Mouse (Mus musculus): ENCODE data around the gene Olfr1367. TPM values are rescaled to one million over a fixed set of nuclear protein-coding genes. Genes with fewer than 3 reads are reported as not detected.

Olfr1367 gene
- polyA plus RNA-seq (2012; rRNA removed) = not detected in 2 replicates

DNA sequence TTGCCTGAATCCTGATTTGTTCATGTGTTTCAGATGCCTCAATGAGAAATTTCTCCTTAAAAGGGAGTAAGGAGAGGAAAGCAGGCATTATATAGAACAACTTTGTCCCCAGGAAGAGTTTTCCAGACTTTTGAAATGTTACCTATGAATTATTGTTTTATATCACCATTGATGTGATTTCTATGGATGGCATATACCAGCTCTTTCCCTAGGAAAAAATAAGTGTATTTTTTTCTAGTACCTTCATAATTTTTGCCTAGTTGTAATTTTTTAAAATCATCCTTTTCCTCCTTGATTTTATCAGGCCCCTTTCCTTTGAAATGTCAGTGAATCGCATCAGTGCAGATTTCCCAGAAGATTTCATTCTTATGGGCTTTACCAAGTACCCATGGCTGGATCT lies at the start of gene Olfr1367:
Gene Olfr1367, plus strand, starts transcription at position 301 of the 400 bp plus-strand sequence.

DNA sequence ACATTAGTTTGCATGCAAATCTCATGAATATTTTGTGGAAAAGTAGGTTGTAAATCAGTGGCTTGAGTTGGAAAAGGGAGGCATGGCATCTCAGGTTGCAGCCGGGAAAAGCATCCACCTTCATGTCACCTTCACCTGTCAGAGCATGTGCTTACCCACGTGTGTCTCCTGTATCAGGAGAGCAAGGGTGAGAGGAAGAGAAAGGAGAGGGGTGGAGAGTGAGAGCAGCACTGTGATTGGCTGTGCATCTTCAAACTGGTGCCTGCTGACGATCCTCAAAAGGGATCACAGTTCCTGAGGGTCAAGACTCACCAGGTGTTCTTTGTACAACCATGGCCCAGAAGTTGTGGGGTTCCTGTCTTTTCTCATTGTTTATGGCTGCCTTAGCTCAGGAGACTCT lies 34.8 kb upstream of the Olfr1367 start, which contains the start of gene Gpx6:
Gene Gpx6, plus strand, starts transcription at position 200 of the 400 bp plus-strand sequence.

DNA sequence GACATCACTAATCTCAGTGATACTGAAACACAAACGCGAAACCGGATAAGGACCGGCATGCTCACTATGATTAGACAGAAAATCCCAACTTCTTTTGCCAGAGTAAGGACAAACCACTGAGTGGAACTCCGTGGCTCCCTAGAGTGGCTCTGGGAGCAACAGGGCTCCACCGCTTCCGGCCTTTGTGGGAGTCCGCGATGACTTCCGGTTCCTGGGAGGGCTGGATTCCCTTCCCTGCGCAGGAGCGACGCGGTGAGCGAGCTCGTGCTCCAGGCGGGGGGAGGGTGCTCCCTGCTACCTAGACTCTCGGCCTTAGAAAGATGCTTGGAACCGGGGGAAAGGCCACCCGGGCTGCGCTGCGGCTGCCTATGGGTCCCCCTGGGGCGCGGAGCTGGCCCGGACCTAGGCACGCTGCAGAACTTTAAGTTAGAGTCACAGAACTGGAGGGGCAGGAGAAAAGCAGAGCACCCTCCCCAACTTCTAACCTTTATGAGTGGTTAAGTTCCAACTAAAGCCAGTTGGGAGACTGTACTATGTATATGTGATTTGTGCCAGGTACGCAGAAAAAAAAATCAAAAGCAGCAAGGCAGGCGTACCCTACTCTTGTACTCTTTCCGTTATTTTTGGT lies 16.0 kb downstream of the Olfr1367 start, which contains the start of gene Zscan12:
Gene Zscan12, plus strand, starts transcription at position 200 of the 628 bp plus-strand sequence.

Other genes starting within 250 kb of the Olfr1367 start
- gene Olfr1369-ps1, start 235.4 kb upstream of the Olfr1367 start, polyA plus RNA-seq (2012; rRNA removed) = not detected in 2 replicates
- gene Olfr263, start 217.3 kb upstream of the Olfr1367 start, polyA plus RNA-seq (2012; rRNA removed) = not detected in 2 replicates
- gene Olfr1368, start 201.0 kb upstream of the Olfr1367 start, polyA plus RNA-seq (2012; rRNA removed) = not detected in 2 replicates
- 100 and 106 TPM in 2 replicates for gene Trim27, start 167.5 kb upstream of the Olfr1367 start, polyA plus RNA-seq (2012; rRNA removed)
- 0.04 TPM in 1 of 2 replicates, not detected in the other for gene Gpx5, start 54.2 kb upstream of the Olfr1367 start, polyA plus RNA-seq (2012; rRNA removed)
- 0.10 TPM in 1 of 2 replicates, not detected in the other for gene Gpx6, start 34.8 kb upstream of the Olfr1367 start, polyA plus RNA-seq (2012; rRNA removed)
- gene Zscan12, start 15.9 kb downstream of the Olfr1367 start, polyA plus RNA-seq (2012; rRNA removed) = 15.4 and 15.5 TPM in 2 replicates
- 71.5 and 99.4 TPM in 2 replicates for gene Zkscan3, start 55.8 kb downstream of the Olfr1367 start, polyA plus RNA-seq (2012; rRNA removed)
- 5.8 and 6.0 TPM in 2 replicates for gene Pgbd1, start 94.1 kb downstream of the Olfr1367 start, polyA plus RNA-seq (2012; rRNA removed)
- gene Zscan26, start 106.8 kb downstream of the Olfr1367 start, polyA plus RNA-seq (2012; rRNA removed) = 21.4 and 41.4 TPM in 2 replicates
- gene Nkapl, start 121.6 kb downstream of the Olfr1367 start, polyA plus RNA-seq (2012; rRNA removed) = 1.1 and 1.3 TPM in 2 replicates
- gene Zkscan4, start 132.0 kb downstream of the Olfr1367 start, polyA plus RNA-seq (2012; rRNA removed) = 2.7 and 3.2 TPM in 2 replicates
- gene Gm10065, start 132.5 kb downstream of the Olfr1367 start, polyA plus RNA-seq (2012; rRNA removed) = not detected in 2 replicates
- gene AK157302, start 148.3 kb downstream of the Olfr1367 start, polyA plus RNA-seq (2012; rRNA removed) = 0.16 and 0.34 TPM in 2 replicates
- 2.2 and 4.0 TPM in 2 replicates for gene Gm11273, start 154.5 kb downstream of the Olfr1367 start, polyA plus RNA-seq (2012; rRNA removed)
- 6.1 and 13.8 TPM in 2 replicates for gene Zkscan8, start 184.2 kb downstream of the Olfr1367 start, polyA plus RNA-seq (2012; rRNA removed)
- gene Olfr1366, start 195.9 kb downstream of the Olfr1367 start, polyA plus RNA-seq (2012; rRNA removed) = not detected in 2 replicates
- not detected in 2 replicates for gene Olfr1535, start 213.0 kb downstream of the Olfr1367 start, polyA plus RNA-seq (2012; rRNA removed)
- gene Olfr1364, start 234.8 kb downstream of the Olfr1367 start, polyA plus RNA-seq (2012; rRNA removed) = not detected in 2 replicates